27 mouse cellular contexts compared by ENCODE assay signal in the genomic region with DNA sequence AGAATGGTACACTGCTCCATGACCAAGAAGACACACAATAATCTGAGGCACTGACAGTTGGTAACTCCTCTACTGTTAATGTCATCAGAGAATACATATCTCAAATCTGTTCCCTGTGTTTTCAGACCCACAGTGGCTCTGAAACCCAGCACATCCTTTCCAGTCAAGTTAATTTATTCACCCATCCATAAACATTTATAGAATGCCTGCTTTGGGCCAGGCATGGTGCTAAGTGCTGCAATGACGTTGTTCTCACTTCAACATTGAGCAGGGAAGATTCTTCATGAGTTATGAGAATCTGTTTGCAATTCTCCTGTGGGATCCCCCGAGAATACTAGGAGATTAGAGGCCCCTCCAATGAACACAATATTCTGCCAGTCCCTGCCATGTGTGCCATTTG.
"Had no signal": no experiment of that assay in that cellular context is flagged by ENCODE, and none has a peak within 500 bp of the region (broad histone marks: within the 10 kb centered on the region; RNA-seq: fewer than 3 reads in every experiment).

No protein-coding gene starts in this region.

- H3K27ac ChIP-seq: gastrocnemius, adult 2 months; heart, embryonic 13.5 days; heart, embryonic 15.5 days; hindbrain, embryonic 12.5 days; hindbrain, embryonic 14.5 days; hindbrain, postnatal 0 days; kidney, embryonic 15.5 days; kidney, postnatal 0 days; limb, embryonic 13.5 days; limb, embryonic 15.5 days; liver, embryonic 12.5 days; liver, embryonic 14.5 days had no signal

- H3K4me2 ChIP-seq: heart, embryonic 11.5 days; heart, embryonic 13.5 days; heart, embryonic 15.5 days; hindbrain, embryonic 12.5 days; hindbrain, embryonic 14.5 days; kidney, embryonic 15.5 days; limb, embryonic 13.5 days; limb, embryonic 15.5 days; liver, embryonic 12.5 days had no signal

- H3K9ac ChIP-seq: heart, embryonic 13.5 days; heart, embryonic 15.5 days; hindbrain, embryonic 12.5 days; hindbrain, embryonic 14.5 days; kidney, embryonic 15.5 days; limb, embryonic 13.5 days; limb, embryonic 15.5 days; liver, embryonic 12.5 days; liver, embryonic 14.5 days had no signal

- H3K4me3 ChIP-seq: gastrocnemius, adult 2 months; heart, embryonic 13.5 days; heart, embryonic 15.5 days; hindbrain, embryonic 12.5 days; kidney, embryonic 15.5 days; limb, embryonic 13.5 days; limb, embryonic 15.5 days; liver, embryonic 12.5 days had no signal

- H3K27me3 ChIP-seq: heart, embryonic 13.5 days; heart, embryonic 15.5 days; hindbrain, embryonic 12.5 days; kidney, embryonic 15.5 days; limb, embryonic 13.5 days; limb, embryonic 15.5 days; liver, embryonic 12.5 days had no signal

- ATAC-seq: hindbrain, postnatal 0 days; intestine, embryonic 16.5 days; liver, embryonic 12.5 days had no signal

- H3K4me1 ChIP-seq: hindbrain, embryonic 12.5 days; kidney, embryonic 15.5 days; limb, embryonic 13.5 days; limb, embryonic 15.5 days had no signal

- H3K36me3 ChIP-seq: heart, embryonic 15.5 days; hindbrain, embryonic 12.5 days; kidney, embryonic 15.5 days; limb, embryonic 13.5 days; limb, embryonic 15.5 days had no signal

- H3K9me3 ChIP-seq: heart, embryonic 13.5 days; heart, embryonic 15.5 days; hindbrain, embryonic 12.5 days; kidney, embryonic 15.5 days; limb, embryonic 15.5 days; liver, embryonic 12.5 days had no signal

- DNase-seq: gastrocnemius, adult 2 months; gastrocnemius, postnatal 14 days; gastrocnemius, postnatal 36 days; heart, adult 18-20 months; heart, postnatal 14 days; heart, postnatal 36 days; kidney, adult 11 months; kidney, adult 2 months; kidney, adult 9 months; kidney, postnatal 14 days; kidney, postnatal 36 days; layer of hippocampus, adult 9-11 months; layer of hippocampus, postnatal 36 days; left cerebral cortex, postnatal 4 days had no signal
